Comparison of ENCODE assay signal across 25 mouse cellular contexts in the genomic region with DNA sequence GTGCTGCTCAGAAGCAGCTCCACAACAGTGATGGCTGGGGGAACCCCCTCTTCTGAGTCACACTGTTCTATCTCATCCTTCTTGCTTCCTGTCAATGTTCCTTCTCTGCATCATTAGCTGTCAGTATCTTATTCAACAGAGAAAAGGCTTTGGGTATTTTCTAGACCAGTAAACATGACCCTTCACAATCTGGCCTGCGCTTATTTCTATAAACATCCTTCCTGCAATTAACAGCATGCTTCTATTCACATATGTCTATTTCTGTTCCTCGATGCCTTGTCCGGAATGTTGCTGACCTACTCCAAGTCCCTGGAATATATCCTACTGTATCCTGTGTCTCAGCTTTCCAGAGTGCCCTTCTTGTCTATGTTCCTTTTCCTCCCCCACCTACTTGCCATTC.
"Had no signal": no experiment of that assay in that cellular context is flagged by ENCODE, and none has a peak within 500 bp of the region (broad histone marks: within the 10 kb centered on the region; RNA-seq: fewer than 3 reads in every experiment).

No protein-coding gene starts in this region.

- H3K27me3 ChIP-seq: heart, embryonic 12.5 days; hindbrain, embryonic 12.5 days; kidney, embryonic 15.5 days; limb, embryonic 12.5 days; liver, embryonic 13.5 days; liver, embryonic 15.5 days had no signal

- ATAC-seq: hindbrain, embryonic 16.5 days; intestine, embryonic 16.5 days had no signal

- H3K4me3 ChIP-seq: gastrocnemius, adult 2 months; heart, embryonic 10.5 days; heart, embryonic 12.5 days; hindbrain, embryonic 10.5 days; hindbrain, embryonic 12.5 days; kidney, embryonic 15.5 days; left cerebral cortex, adult 2 months; limb, embryonic 10.5 days; limb, embryonic 12.5 days; liver, embryonic 13.5 days; liver, embryonic 15.5 days had no signal

- H3K27ac ChIP-seq: gastrocnemius, adult 2 months; heart, embryonic 10.5 days; hindbrain, embryonic 10.5 days; hindbrain, embryonic 12.5 days; hindbrain, embryonic 14.5 days; kidney, embryonic 15.5 days; kidney, postnatal 0 days; left cerebral cortex, adult 2 months; limb, embryonic 10.5 days; limb, embryonic 12.5 days; liver, embryonic 13.5 days; liver, embryonic 15.5 days had no signal

- H3K9me3 ChIP-seq: heart, embryonic 10.5 days; heart, embryonic 12.5 days; hindbrain, embryonic 10.5 days; hindbrain, embryonic 12.5 days; kidney, embryonic 15.5 days; limb, embryonic 10.5 days; limb, embryonic 12.5 days; liver, embryonic 13.5 days; liver, embryonic 15.5 days had no signal

- H3K4me2 ChIP-seq: heart, embryonic 12.5 days; hindbrain, embryonic 12.5 days; hindbrain, embryonic 14.5 days; kidney, embryonic 15.5 days; limb, embryonic 12.5 days; liver, embryonic 13.5 days; liver, embryonic 15.5 days had no signal

- H3K4me1 ChIP-seq: heart, embryonic 10.5 days; heart, embryonic 12.5 days; hindbrain, embryonic 12.5 days; kidney, embryonic 15.5 days; limb, embryonic 10.5 days; limb, embryonic 12.5 days; liver, embryonic 13.5 days; liver, embryonic 15.5 days had no signal

- DNase-seq: gastrocnemius, adult 2 months; gastrocnemius, postnatal 10 days; gastrocnemius, postnatal 25 days; heart, adult 18-20 months; heart, postnatal 10 days; heart, postnatal 4 days; kidney, adult 11 months; kidney, adult 2 months; kidney, adult 9 months; kidney, postnatal 14 days; kidney, postnatal 36 days; liver, embryonic 13.5 days had no signal

- H3K9ac ChIP-seq: heart, embryonic 12.5 days; hindbrain, embryonic 12.5 days; hindbrain, embryonic 14.5 days; kidney, embryonic 15.5 days; limb, embryonic 12.5 days; liver, embryonic 13.5 days; liver, embryonic 15.5 days had no signal

- H3K36me3 ChIP-seq: heart, embryonic 10.5 days; heart, embryonic 12.5 days; hindbrain, embryonic 10.5 days; hindbrain, embryonic 12.5 days; kidney, embryonic 15.5 days; limb, embryonic 10.5 days; limb, embryonic 12.5 days; liver, embryonic 13.5 days; liver, embryonic 15.5 days had no signal
